ENCODE assay signal across 11 mouse cellular contexts in genomic region chr2:116055686-116056620, GRCm38 (mm10). TPM values are rescaled to one million over a fixed set of nuclear protein-coding genes. Genes with fewer than 3 reads are reported as not detected.
A peak's percentile ranks its signal among the peaks of the same experiment; 100 is the strongest.
DNase-seq lines count a peak whose midpoint lies in the region; ATAC-seq and TF ChIP-seq lines count a peak whose summit lies in the region.
"Had no signal": no experiment of that assay in that cellular context is flagged by ENCODE, and none has a peak within 500 bp of the region (broad histone marks: within the 10 kb centered on the region; RNA-seq: fewer than 3 reads in every experiment).

No protein-coding gene starts in this region.

- TF ChIP-seq POLR2A in lung, adult 2 months (IDR thresholded peaks at IDR 0.05; ENCODE audit: borderline replicate concordance, extremely low read depth, low read depth, low read length): no peak

- H3K27ac ChIP-seq in kidney, embryonic 15.5 days: peak overlapping the region; percentile 98
- no peak overlapping the region for H3K27ac ChIP-seq in forebrain, embryonic 10.5 days
- peak overlapping the region; percentile 54 for H3K27ac ChIP-seq in hindbrain, postnatal 0 days
- H3K27ac ChIP-seq in neural tube, embryonic 15.5 days (replicated peaks): 0 out of 2 replicates have a peak overlapping the region, but pooled peaks have one; percentile 23

- intact Hi-C loops in left cerebral cortex, postnatal 14 days (cut with DNase I): no loop called here

- no peaks in the 10 kb centered on the region for H3K9me3 ChIP-seq in kidney, embryonic 15.5 days (replicated peaks)
- H3K9me3 ChIP-seq in forebrain, embryonic 10.5 days: no peaks in the 10 kb centered on the region
- H3K9me3 ChIP-seq in hindbrain, postnatal 0 days (ENCODE audit: low read length): no peaks in the 10 kb centered on the region
- H3K9me3 ChIP-seq in neural tube, embryonic 15.5 days (replicated peaks): no peaks in the 10 kb centered on the region

- no peak for ATAC-seq in kidney, embryonic 15.5 days (replicated peaks; ENCODE audit: low FRiP score)
- ATAC-seq in hindbrain, postnatal 0 days: 0 out of 2 replicates have a peak, but pooled peaks have one; percentile 32
- no peak for ATAC-seq in neural tube, embryonic 15.5 days (ENCODE audit: low FRiP score)
- no peak for ATAC-seq in inflammation-experienced regulatory T-cells, adult 6 months

- H3K9ac ChIP-seq in kidney, embryonic 15.5 days: peak overlapping the region; percentile 24; the same call in 1 of the 2 replicates
- peak overlapping the region; percentile 37 for H3K9ac ChIP-seq in hindbrain, postnatal 0 days (replicated peaks; ENCODE audit: low read length)
- H3K9ac ChIP-seq in neural tube, embryonic 15.5 days (replicated peaks): peak overlapping the region; percentile 3; the same call in 1 of the 2 replicates

- peak overlapping the region; percentile 75 for H3K4me3 ChIP-seq in kidney, embryonic 15.5 days (replicated peaks)
- peak overlapping the region; percentile 6; the same call in 1 of the 2 replicates for H3K4me3 ChIP-seq in forebrain, embryonic 10.5 days
- H3K4me3 ChIP-seq in hindbrain, postnatal 0 days (ENCODE audit: low read length): peak overlapping the region; percentile 27
- H3K4me3 ChIP-seq in neural tube, embryonic 15.5 days (replicated peaks): peak overlapping the region; percentile 19
- no peak overlapping the region for H3K4me3 ChIP-seq in lung, adult 2 months (replicated peaks; ENCODE audit: extremely low read depth, low read depth, low read length)
- H3K4me3 ChIP-seq: myocyte had no signal

- H3K36me3 ChIP-seq in kidney, embryonic 15.5 days: 0 out of 2 replicates have a peak, but pooled peaks cover 7% of the 10 kb centered on the region
- H3K36me3 ChIP-seq in forebrain, embryonic 10.5 days (replicated peaks): peaks cover 42% of the 10 kb centered on the region
- H3K36me3 ChIP-seq in hindbrain, postnatal 0 days (ENCODE audit: insufficient read depth, low read length): no peaks in the 10 kb centered on the region
- H3K36me3 ChIP-seq in neural tube, embryonic 15.5 days: no peaks in the 10 kb centered on the region

- no peaks in the 10 kb centered on the region for H3K27me3 ChIP-seq in kidney, embryonic 15.5 days
- H3K27me3 ChIP-seq in forebrain, embryonic 10.5 days (ENCODE audit: poor library complexity, severe bottlenecking): peaks cover 58% of the 10 kb centered on the region
- 0 out of 2 replicates have a peak, but pooled peaks cover 14% of the 10 kb centered on the region for H3K27me3 ChIP-seq in hindbrain, postnatal 0 days (ENCODE audit: insufficient read depth, low read length)
- no peaks in the 10 kb centered on the region for H3K27me3 ChIP-seq in neural tube, embryonic 15.5 days (replicated peaks)

- peak overlapping the region; percentile 72 for H3K4me2 ChIP-seq in kidney, embryonic 15.5 days
- H3K4me2 ChIP-seq in hindbrain, postnatal 0 days (ENCODE audit: low read depth, low read length): peak overlapping the region; percentile 72
- H3K4me2 ChIP-seq in neural tube, embryonic 15.5 days: peak overlapping the region; percentile 81

- H3K4me1 ChIP-seq in kidney, embryonic 15.5 days: peaks cover 64% of the 10 kb centered on the region
- H3K4me1 ChIP-seq in forebrain, embryonic 10.5 days: peaks cover 75% of the 10 kb centered on the region
- no peaks in the 10 kb centered on the region for H3K4me1 ChIP-seq in hindbrain, postnatal 0 days (ENCODE audit: insufficient read depth, low read length)
- H3K4me1 ChIP-seq in neural tube, embryonic 15.5 days: peaks cover 33% of the 10 kb centered on the region
- peaks cover 2% of the 10 kb centered on the region for H3K4me1 ChIP-seq in lung, adult 2 months (ENCODE audit: control insufficient read depth, insufficient read depth, low read length)

- DNase-seq in kidney, postnatal 25 days: no peak
- DNase-seq in forebrain, embryonic 10.5 days (ENCODE audit: extremely low spot score, low spot score): no peak
- peak; percentile 10 for DNase-seq in hindbrain, postnatal 0 days (ENCODE audit: low spot score)
- DNase-seq in left cerebral cortex, postnatal 14 days (ENCODE audit: low spot score in 2 of 2): no peak
- DNase-seq in lung, adult 2 months: no peak
- DNase-seq: adrenal gland, postnatal 25 days had no signal

- WGBS in kidney, embryonic 15.5 days: 29% methylated on average over 13 of the region's 13 CpGs
- 77% methylated on average over 13 of the region's 13 CpGs for WGBS in forebrain, embryonic 10.5 days
- WGBS in hindbrain, postnatal 0 days: 52% methylated on average over 13 of the region's 13 CpGs
- WGBS in neural tube, embryonic 15.5 days: 33% methylated on average over 13 of the region's 13 CpGs
- 60% methylated on average over 13 of the region's 13 CpGs for WGBS in lung, adult 2 months

- TF ChIP-seq CTCF in hindbrain, postnatal 0 days (IDR thresholded peaks at IDR 0.05; ENCODE audit: low read depth): no peak
- no peak for TF ChIP-seq CTCF in lung, adult 2 months (IDR thresholded peaks at IDR 0.05; ENCODE audit: insufficient read depth, low read length)

RNA-seq across cellular contexts. Expression of gene Meis2, which starts 9.7 kb away (rescaled TPM):
- polyA plus RNA-seq in kidney, embryonic 15.5 days (2015; fragmentation: Nextera tagmentation; extraction: Ambion mirVana): 85.5 and 94.3 TPM in 2 replicates
- polyA plus RNA-seq in forebrain, embryonic 10.5 days (2016; fragmentation: Nextera tagmentation; extraction: Ambion mirVana): 32.5 TPM in 2 replicates
- 132 and 133 TPM in 2 replicates for total RNA-seq in hindbrain, postnatal 0 days (2014; rRNA removed)
- 94.4 and 105 TPM in 2 replicates for polyA plus RNA-seq in hindbrain, postnatal 0 days (2015; fragmentation: Nextera tagmentation; extraction: Ambion mirVana)
- 74.4 and 95.5 TPM in 2 replicates for polyA plus RNA-seq in neural tube, embryonic 15.5 days (2015; fragmentation: Nextera tagmentation; extraction: Ambion mirVana)
- under 1 TPM in 1 of 3 experiments, not detected in 2; 0.34 TPM for polyA plus RNA-seq in inflammation-experienced regulatory T-cells, adult 6 months (2017; shearing (Covaris generic))
- total RNA-seq in left cerebral cortex, postnatal 14 days (2021): 10 to 100 TPM; 80.8 to 89.3 TPM
- 15.6 and 22.6 TPM in 2 replicates for polyA plus RNA-seq in lung, adult 2 months (2012; rRNA removed)
- total RNA-seq: common myeloid progenitor, adult 5-6 weeks had no signal

Comparison
In these comparisons a context has a peak if more than half of its experiments do, and no peak if none do; other contexts are left out.
1. RNA of gene Meis2, which starts 9.7 kb away (polyA plus RNA-seq): 94.4 to 105 TPM in hindbrain, postnatal 0 days, 74.4 to 95.5 TPM in neural tube, embryonic 15.5 days, 85.5 to 94.3 TPM in kidney, embryonic 15.5 days, 32.5 TPM in forebrain, embryonic 10.5 days and 15.6 to 22.6 TPM in lung, adult 2 months; 0.34 TPM in inflammation-experienced regulatory T-cells, adult 6 months; every median in the first group is over 10 times any median in the second.
2. Peak in every context shown above with its lines, with median percentiles within 50 percentile points of each other: H3K4me2 ChIP-seq and H3K9ac ChIP-seq.